Mouse (Mus musculus) kidney, embryonic 15.5 days (tissue): ENCODE data around the gene Bcat1. TPM values are rescaled to one million over a fixed set of nuclear protein-coding genes. Genes with fewer than 3 reads are reported as not detected.

Experiments used
- ATAC-seq: fragments of 200-750 bp; cut with Nextera tagmentation; replicated peaks from 2 replicates; pipeline ENCODE4 v1.8.0; 2017; ENCODE audit warnings: moderate TSS enrichment; ENCODE audit not compliant: low FRiP score
- H3K27ac ChIP-seq: fragments of 300-500 bp; sonication (generic); 2 replicates; pipeline ENCODE4 v1.5.1; 2015; ENCODE audit warnings: mild to moderate bottlenecking, inconsistent platforms
- H3K27me3 ChIP-seq: fragments of 300-500 bp; sonication (generic); 2 replicates; pipeline ENCODE4 v1.6.1; 2015; ENCODE audit warnings: inconsistent platforms
- H3K36me3 ChIP-seq: fragments of 300-500 bp; sonication (generic); 2 replicates; pipeline ENCODE4 v1.6.1; 2015; ENCODE audit warnings: inconsistent platforms
- H3K4me1 ChIP-seq: fragments of 300-500 bp; sonication (generic); 2 replicates; pipeline ENCODE4 v1.6.1; 2015; ENCODE audit warnings: inconsistent platforms
- H3K4me2 ChIP-seq: fragments of 300-500 bp; sonication (generic); 2 replicates; pipeline ENCODE4 v1.6.1; 2015; ENCODE audit warnings: moderate library complexity, mild to moderate bottlenecking, inconsistent platforms
- H3K4me3 ChIP-seq: fragments of 300-500 bp; sonication (generic); replicated peaks from 2 replicates; pipeline ENCODE4 v1.5.1; 2015; ENCODE audit warnings: mild to moderate bottlenecking, inconsistent platforms
- H3K9ac ChIP-seq: fragments of 300-500 bp; sonication (generic); 2 replicates; pipeline ENCODE4 v1.6.1; 2015; ENCODE audit warnings: mild to moderate bottlenecking, inconsistent platforms
- H3K9me3 ChIP-seq: fragments of 300-500 bp; sonication (generic); replicated peaks from 2 replicates; pipeline ENCODE4 v1.6.1; 2016; ENCODE audit warnings: inconsistent platforms
- WGBS: fragments of 180-500 bp; shearing (Covaris S2); methylation state at CpG from one replicate; pipeline ENCODE4 v1.1.7; 2015; ENCODE audit warnings: mixed read lengths; 5-methylcytosine and 5-hydroxymethylcytosine counted together
- polyA plus RNA-seq: library from polyadenylated mRNA; unstranded; fragments of >200 nt; fragmentation: Nextera tagmentation; extraction: Ambion mirVana; gene quantifications from 2 replicates; pipeline ENCODE4 v1.2.1, GENCODE M21; 2015

The Bcat1 gene
- polyA plus RNA-seq, 1 experiment from 2014 or later = 9.1 TPM

GRCm38 (mm10) chr6:145089373-145089772 lies 13.4 kb upstream of the Bcat1 start:
- H3K4me2 ChIP-seq = no peak overlapping the region
- H3K36me3 ChIP-seq = no peaks in the 10 kb centered on the region
- no peak for ATAC-seq
- no peaks in the 10 kb centered on the region for H3K9me3 ChIP-seq
- H3K4me1 ChIP-seq = peaks cover 6% of the 10 kb centered on the region; the same call in 1 of the 2 replicates
- no peak overlapping the region for H3K9ac ChIP-seq
- 74% methylated on average over 4 of the region's 4 CpGs for WGBS
- H3K27me3 ChIP-seq = no peaks in the 10 kb centered on the region
- no peak overlapping the region for H3K27ac ChIP-seq
- no peak overlapping the region for H3K4me3 ChIP-seq

GRCm38 (mm10) chr6:145088451-145089113 lies 12.6 kb upstream of the Bcat1 start:
- Histone ChIP-seq H3K4me2 (no peak overlapping the region), H3K4me3 (no peak overlapping the region), H3K27me3 (no peaks in the 10 kb centered on the region), H3K9me3 (no peaks in the 10 kb centered on the region), H3K36me3 (no peaks in the 10 kb centered on the region), H3K27ac (no peak overlapping the region), H3K4me1 (peaks cover 6% of the 10 kb centered on the region; the same call in 1 of the 2 replicates), H3K9ac (no peak overlapping the region)
- ATAC-seq = no peak
- WGBS = 48% methylated on average over 4 of the region's 4 CpGs

- Histone ChIP-seq H3K9ac (no peak overlapping the region), H3K36me3 (no peaks in the 10 kb centered on the region), H3K9me3 (no peaks in the 10 kb centered on the region), H3K27ac (no peak overlapping the region), H3K4me2 (no peak overlapping the region), H3K4me3 (no peak overlapping the region), H3K4me1 (no peaks in the 10 kb centered on the region), H3K27me3 (no peaks in the 10 kb centered on the region)
- WGBS = 92% methylated on average over 8 of the region's 8 CpGs
- no peak for ATAC-seq
Observed at GRCm38 (mm10) chr6:145084343-145085117, 8.5 kb upstream of the Bcat1 start.

- ATAC-seq = no peak
- peaks cover 12% of the 10 kb centered on the region; the same call in 1 of the 2 replicates for H3K27me3 ChIP-seq
- no peak overlapping the region for H3K27ac ChIP-seq
- no peaks in the 10 kb centered on the region for H3K9me3 ChIP-seq
- 60% methylated on average over 4 of the region's 4 CpGs for WGBS
- no peaks in the 10 kb centered on the region for H3K36me3 ChIP-seq
- no peak overlapping the region for H3K4me3 ChIP-seq
- H3K4me1 ChIP-seq = no peaks in the 10 kb centered on the region
- H3K9ac ChIP-seq = no peak overlapping the region
- H3K4me2 ChIP-seq = no peak overlapping the region
Observed at GRCm38 (mm10) chr6:145081721-145082120, 5.7 kb upstream of the Bcat1 start.

- Histone ChIP-seq H3K36me3 (no peaks in the 10 kb centered on the region), H3K27me3 (peaks cover 31% of the 10 kb centered on the region), H3K4me1 (peaks cover 16% of the 10 kb centered on the region), H3K9ac (no peak overlapping the region), H3K4me2 (no peak overlapping the region), H3K4me3 (no peak overlapping the region), H3K27ac (no peak overlapping the region), H3K9me3 (no peaks in the 10 kb centered on the region)
- ATAC-seq = no peak
- 82% methylated on average over 9 of the region's 9 CpGs for WGBS
Observed at GRCm38 (mm10) chr6:145079087-145079759, 3.2 kb upstream of the Bcat1 start.

GRCm38 (mm10) chr6:145076286-145076685 lies 302 bp upstream of the Bcat1 start:
- Histone ChIP-seq H3K27ac (no peak overlapping the region), H3K27me3 (peaks cover 45% of the 10 kb centered on the region)
- 16% methylated on average over 9 of the region's 9 CpGs for WGBS

GRCm38 (mm10) chr6:145075088-145075547 lies 866 bp downstream of the Bcat1 start:
- 1% methylated on average over 20 of the region's 20 CpGs for WGBS
- H3K4me3 ChIP-seq = peak overlapping the region; percentile 43
- H3K4me1 ChIP-seq = peaks cover 16% of the 10 kb centered on the region
- H3K4me2 ChIP-seq = peak overlapping the region; percentile 79
- H3K27me3 ChIP-seq = peaks cover 45% of the 10 kb centered on the region
- ATAC-seq = peak; percentile 37
- H3K9me3 ChIP-seq = no peaks in the 10 kb centered on the region
- H3K9ac ChIP-seq = peak overlapping the region; percentile 41; the same call in 1 of the 2 replicates
- no peak overlapping the region for H3K27ac ChIP-seq
- H3K36me3 ChIP-seq = no peaks in the 10 kb centered on the region

More at GRCm38 (mm10) chr6:145076286-145076685, 302 bp upstream of the Bcat1 start:
- H3K4me1 ChIP-seq = peaks cover 16% of the 10 kb centered on the region
- ATAC-seq = 0 out of 2 replicates have a peak, but pooled peaks have one; percentile 64
- no peaks in the 10 kb centered on the region for H3K9me3 ChIP-seq
- no peaks in the 10 kb centered on the region for H3K36me3 ChIP-seq
- no peak overlapping the region for H3K9ac ChIP-seq
- peak overlapping the region; percentile 43 for H3K4me3 ChIP-seq
- peak overlapping the region; percentile 79 for H3K4me2 ChIP-seq

- Histone ChIP-seq H3K36me3 (no peaks in the 10 kb centered on the region), H3K4me3 (no peak overlapping the region), H3K9me3 (no peaks in the 10 kb centered on the region), H3K9ac (no peak overlapping the region), H3K4me2 (no peak overlapping the region), H3K4me1 (peaks cover 16% of the 10 kb centered on the region), H3K27ac (no peak overlapping the region), H3K27me3 (peaks cover 45% of the 10 kb centered on the region)
- no peak for ATAC-seq
Observed at GRCm38 (mm10) chr6:145074461-145074860, 1.5 kb downstream of the Bcat1 start.

GRCm38 (mm10) chr6:145069921-145070320 lies 6.1 kb downstream of the Bcat1 start:
- no peak overlapping the region for H3K4me3 ChIP-seq
- H3K27me3 ChIP-seq = peaks cover 19% of the 10 kb centered on the region
- no peak overlapping the region for H3K4me2 ChIP-seq
- no peaks in the 10 kb centered on the region for H3K9me3 ChIP-seq
- 74% methylated on average over 2 of the region's 2 CpGs for WGBS
- H3K27ac ChIP-seq = no peak overlapping the region
- peaks cover under 1% of the 10 kb centered on the region for H3K4me1 ChIP-seq
- H3K9ac ChIP-seq = no peak overlapping the region
- ATAC-seq = no peak
- no peaks in the 10 kb centered on the region for H3K36me3 ChIP-seq

- Histone ChIP-seq H3K4me1 (no peaks in the 10 kb centered on the region), H3K27me3 (peaks cover 16% of the 10 kb centered on the region), H3K27ac (no peak overlapping the region), H3K4me2 (no peak overlapping the region), H3K9me3 (no peaks in the 10 kb centered on the region), H3K4me3 (no peak overlapping the region), H3K36me3 (no peaks in the 10 kb centered on the region), H3K9ac (no peak overlapping the region)
- 91% methylated on average over 7 of the region's 7 CpGs for WGBS
- ATAC-seq = no peak
Observed at GRCm38 (mm10) chr6:145069397-145069796, 6.6 kb downstream of the Bcat1 start.

GRCm38 (mm10) chr6:145067679-145068078 lies 8.3 kb downstream of the Bcat1 start:
- Histone ChIP-seq H3K4me1 (peaks cover 8% of the 10 kb centered on the region), H3K27me3 (0 out of 2 replicates have a peak, but pooled peaks cover 2% of the 10 kb centered on the region), H3K4me2 (no peak overlapping the region), H3K9ac (no peak overlapping the region), H3K36me3 (no peaks in the 10 kb centered on the region), H3K9me3 (no peaks in the 10 kb centered on the region), H3K27ac (no peak overlapping the region), H3K4me3 (no peak overlapping the region)
- no peak for ATAC-seq
- 74% methylated on average over 8 of the region's 8 CpGs for WGBS

GRCm38 (mm10) chr6:145066416-145066815 lies 9.6 kb downstream of the Bcat1 start:
- Histone ChIP-seq H3K27me3 (no peaks in the 10 kb centered on the region), H3K27ac (no peak overlapping the region), H3K9me3 (no peaks in the 10 kb centered on the region), H3K4me3 (no peak overlapping the region), H3K4me2 (no peak overlapping the region), H3K4me1 (peaks cover 10% of the 10 kb centered on the region), H3K9ac (no peak overlapping the region), H3K36me3 (no peaks in the 10 kb centered on the region)
- ATAC-seq = no peak
- WGBS = 63% methylated on average over 6 of the region's 6 CpGs
